In genomic region chr7:97379304-97379703, GRCm38 (mm10) we compare ENCODE assay signal across 16 mouse cellular contexts. TPM values are rescaled to one million over a fixed set of nuclear protein-coding genes. Genes with fewer than 3 reads are reported as not detected.
"Had no signal": no experiment of that assay in that cellular context is flagged by ENCODE, and none has a peak within 500 bp of the region (broad histone marks: within the 10 kb centered on the region; RNA-seq: fewer than 3 reads in every experiment).

No protein-coding gene starts in this region.

- H3K27ac ChIP-seq: neural tube, embryonic 15.5 days; stomach, embryonic 15.5 days; stomach, postnatal 0 days had no signal

- H3K4me1 ChIP-seq: neural tube, embryonic 15.5 days; stomach, embryonic 15.5 days had no signal

- H3K4me3 ChIP-seq: neural tube, embryonic 15.5 days; stomach, embryonic 15.5 days had no signal

- H3K27me3 ChIP-seq: neural tube, embryonic 15.5 days; stomach, embryonic 15.5 days had no signal

- H3K9me3 ChIP-seq: neural tube, embryonic 15.5 days; stomach, embryonic 15.5 days had no signal

- H3K9ac ChIP-seq: neural tube, embryonic 15.5 days; stomach, embryonic 15.5 days had no signal

- H3K4me2 ChIP-seq: neural tube, embryonic 15.5 days; stomach, embryonic 15.5 days had no signal

- DNase-seq: retina, postnatal 1 day; right cerebral cortex, adult 18-20 months; right cerebral cortex, postnatal 14 days; right cerebral cortex, postnatal 25 days; right cerebral cortex, postnatal 4 days; spleen, adult 18-20 months; thymus, adult 18-20 months; thymus, adult 2 months; thymus, postnatal 14 days; thymus, postnatal 25 days; thymus, postnatal 36 days; thymus, postnatal 4 days had no signal

RNA-seq across cellular contexts. Expression of gene Thrsp, which starts 38.2 kb away (rescaled TPM):
- total RNA-seq: neutrophil, adult 5-6 weeks had no signal
